Mouse (Mus musculus): ENCODE data around the gene Ifnb1.

GRCm38 (mm10) chr4:88526379-88527049 is 3.9 kb upstream of the Ifnb1 start:
- TF ChIP-seq POLR2A (IDR thresholded peaks at IDR 0.05; ENCODE audit: insufficient read depth, low read depth, low read length) (no peak), CTCF (IDR thresholded peaks at IDR 0.05; ENCODE audit: insufficient read depth, low read depth, low read length) (no peak)
